Mouse (Mus musculus): ENCODE results near the gene Cldn34b2. TPM values are rescaled to one million over a fixed set of nuclear protein-coding genes. Genes with fewer than 3 reads are reported as not detected.
"Not testable (repeated sequence)": the region's sequence is repeated elsewhere in the genome, so short reads cannot be mapped to it uniquely, and the experiment has no call there.

The Cldn34b2 gene
- not detected in 2 replicates for polyA plus RNA-seq (2015; fragmentation: Nextera tagmentation; extraction: Ambion mirVana)

GRCm38 (mm10) chrX:155128312-155128711 is at the start of gene Cldn34b2:
TSS of gene Cldn34b2 (minus strand) at chrX:155128412.
- not testable (repeated sequence) for H3K27me3 ChIP-seq; H3K9ac ChIP-seq; H3K4me1 ChIP-seq; H3K36me3 ChIP-seq (ENCODE audit: poor library complexity, severe bottlenecking); H3K9me3 ChIP-seq (replicated peaks); ATAC-seq; H3K4me2 ChIP-seq; H3K4me3 ChIP-seq; H3K27ac ChIP-seq
- WGBS, result 80% methylated on average over 3 of the region's 3 CpGs

GRCm38 (mm10) chrX:155177640-155178039 is 49.4 kb upstream of the Cldn34b2 start:
- no peak overlapping the region for H3K27ac ChIP-seq
- no peak for ATAC-seq
- H3K4me3 ChIP-seq, result no peak overlapping the region
- H3K4me1 ChIP-seq, result no peaks in the 10 kb centered on the region
- WGBS, result 78% methylated on average over 2 of the region's 2 CpGs
- no peak overlapping the region for H3K4me2 ChIP-seq
- H3K36me3 ChIP-seq (ENCODE audit: poor library complexity, severe bottlenecking), result no peaks in the 10 kb centered on the region
- no peak overlapping the region for H3K9ac ChIP-seq
- H3K9me3 ChIP-seq (replicated peaks), result no peaks in the 10 kb centered on the region
- no peaks in the 10 kb centered on the region for H3K27me3 ChIP-seq

- Histone ChIP-seq H3K4me1 (no peaks in the 10 kb centered on the region), H3K36me3 (ENCODE audit: poor library complexity, severe bottlenecking) (no peaks in the 10 kb centered on the region), H3K4me3 (no peak overlapping the region), H3K4me2 (no peak overlapping the region), H3K27me3 (no peaks in the 10 kb centered on the region), H3K9me3 (replicated peaks) (no peaks in the 10 kb centered on the region; the same call in 1 of the 2 replicates), H3K9ac (no peak overlapping the region), H3K27ac (no peak overlapping the region)
- no peak for ATAC-seq
- 83% methylated on average over 2 of the region's 2 CpGs for WGBS
These were observed 49.0 kb upstream of the Cldn34b2 start for GRCm38 (mm10) chrX:155177230-155177629.

- H3K4me3 ChIP-seq, result no peak overlapping the region
- H3K27ac ChIP-seq, result no peak overlapping the region
- WGBS, result 85% methylated on average over 4 of the region's 4 CpGs
- no peak overlapping the region for H3K4me2 ChIP-seq
- no peaks in the 10 kb centered on the region for H3K36me3 ChIP-seq (ENCODE audit: poor library complexity, severe bottlenecking)
- no peak overlapping the region for H3K9ac ChIP-seq
- ATAC-seq, result no peak
- no peaks in the 10 kb centered on the region for H3K4me1 ChIP-seq
- H3K27me3 ChIP-seq, result no peaks in the 10 kb centered on the region
- H3K9me3 ChIP-seq (replicated peaks), result no peaks in the 10 kb centered on the region; the same call in 1 of the 2 replicates
These were observed 47.4 kb upstream of the Cldn34b2 start for GRCm38 (mm10) chrX:155175568-155175967.

GRCm38 (mm10) chrX:155172310-155172709 is 44.1 kb upstream of the Cldn34b2 start:
- Histone ChIP-seq H3K9ac (no peak overlapping the region), H3K36me3 (ENCODE audit: poor library complexity, severe bottlenecking) (no peaks in the 10 kb centered on the region), H3K27me3 (no peaks in the 10 kb centered on the region), H3K4me2 (no peak overlapping the region), H3K4me3 (no peak overlapping the region), H3K9me3 (replicated peaks) (no peaks in the 10 kb centered on the region; the same call in 1 of the 2 replicates), H3K4me1 (no peaks in the 10 kb centered on the region), H3K27ac (no peak overlapping the region)
- ATAC-seq, result no peak

GRCm38 (mm10) chrX:155171754-155172153 is 43.5 kb upstream of the Cldn34b2 start:
- WGBS, result 79% methylated on average over 1 of the region's 1 CpGs
- no peaks in the 10 kb centered on the region for H3K27me3 ChIP-seq
- no peaks in the 10 kb centered on the region; the same call in 1 of the 2 replicates for H3K9me3 ChIP-seq (replicated peaks)
- no peaks in the 10 kb centered on the region for H3K36me3 ChIP-seq (ENCODE audit: poor library complexity, severe bottlenecking)
- H3K4me1 ChIP-seq, result no peaks in the 10 kb centered on the region
- H3K27ac ChIP-seq, result no peak overlapping the region
- H3K4me3 ChIP-seq, result no peak overlapping the region
- H3K9ac ChIP-seq, result no peak overlapping the region
- H3K4me2 ChIP-seq, result no peak overlapping the region
- no peak for ATAC-seq

DNA sequence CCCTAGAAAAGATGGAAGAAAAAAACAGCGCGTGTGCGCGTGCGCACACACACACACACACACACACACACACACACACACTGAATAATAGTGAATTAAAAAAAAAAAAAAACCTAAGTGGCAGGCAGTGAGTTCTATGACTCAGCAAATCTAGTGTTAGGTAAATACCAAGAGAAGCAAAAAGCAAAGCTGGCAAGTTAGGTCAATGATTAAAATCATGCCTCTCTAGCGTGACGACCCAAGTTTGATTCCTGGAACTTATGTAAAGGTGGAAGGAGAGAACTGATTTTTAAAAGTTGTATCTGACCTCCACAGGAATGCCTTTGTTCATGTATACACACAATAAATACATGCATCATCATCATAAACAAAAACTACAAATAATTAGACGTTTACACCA is 41.7 kb upstream of the Cldn34b2 start:
- Histone ChIP-seq H3K27me3 (no peaks in the 10 kb centered on the region), H3K4me1 (no peaks in the 10 kb centered on the region), H3K36me3 (ENCODE audit: poor library complexity, severe bottlenecking) (no peaks in the 10 kb centered on the region), H3K4me3 (no peak overlapping the region), H3K4me2 (no peak overlapping the region), H3K9me3 (replicated peaks) (no peaks in the 10 kb centered on the region; the same call in 1 of the 2 replicates), H3K27ac (no peak overlapping the region), H3K9ac (no peak overlapping the region)
- WGBS, result 90% methylated on average over 8 of the region's 8 CpGs
- ATAC-seq, result no peak

DNA sequence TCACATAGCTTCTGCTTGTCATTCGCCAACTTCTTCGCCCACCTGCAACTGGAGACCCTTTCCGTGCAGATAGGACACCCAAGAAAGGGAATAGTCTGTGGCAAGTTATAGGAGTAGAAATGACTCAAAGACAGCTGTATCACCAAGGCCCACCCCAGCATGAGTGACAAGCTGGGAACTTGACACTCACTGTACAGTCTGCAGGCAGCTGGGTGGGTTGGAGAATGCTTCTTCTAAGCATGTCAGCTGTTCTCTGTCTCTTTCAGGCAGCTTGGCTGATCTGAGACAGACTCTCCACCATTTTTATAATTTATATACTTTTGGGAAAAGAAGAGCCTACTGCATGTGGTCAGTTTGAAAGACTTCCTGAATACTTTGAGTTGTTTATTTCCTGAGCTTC is 39.5 kb upstream of the Cldn34b2 start:
- Histone ChIP-seq H3K27ac (no peak overlapping the region), H3K27me3 (no peaks in the 10 kb centered on the region), H3K4me3 (no peak overlapping the region), H3K9ac (no peak overlapping the region), H3K4me1 (no peaks in the 10 kb centered on the region), H3K36me3 (ENCODE audit: poor library complexity, severe bottlenecking) (no peaks in the 10 kb centered on the region), H3K4me2 (no peak overlapping the region), H3K9me3 (replicated peaks) (no peaks in the 10 kb centered on the region; the same call in 1 of the 2 replicates)
- no peak for ATAC-seq
- WGBS, result 94% methylated on average over 3 of the region's 3 CpGs

DNA sequence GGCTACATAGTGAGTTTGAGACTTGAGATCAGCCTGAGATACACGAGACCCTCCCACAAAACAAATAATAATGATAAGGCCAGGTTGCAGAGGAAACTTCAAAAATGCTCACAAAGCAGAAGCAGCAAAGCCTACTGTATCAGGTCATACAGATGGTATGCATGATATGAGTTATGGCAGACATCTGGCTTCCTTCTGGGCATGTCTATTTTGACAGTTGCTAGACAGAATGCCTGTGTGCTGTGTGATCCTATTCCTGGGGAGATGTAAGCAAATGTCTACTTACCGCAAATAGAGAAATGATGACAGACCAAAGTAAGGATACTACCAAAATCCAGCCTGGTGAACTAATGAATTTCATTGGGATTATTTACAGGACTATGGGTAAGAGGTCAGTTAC is 38.1 kb upstream of the Cldn34b2 start:
- H3K36me3 ChIP-seq (ENCODE audit: poor library complexity, severe bottlenecking), result no peaks in the 10 kb centered on the region
- no peak overlapping the region for H3K4me2 ChIP-seq
- no peak overlapping the region for H3K27ac ChIP-seq
- no peak overlapping the region for H3K9ac ChIP-seq
- whole genome bisulfite sequencing, result 76% methylated on average over 2 of the region's 2 CpGs
- no peaks in the 10 kb centered on the region for H3K27me3 ChIP-seq
- no peaks in the 10 kb centered on the region for H3K4me1 ChIP-seq
- H3K9me3 ChIP-seq (replicated peaks), result no peaks in the 10 kb centered on the region
- ATAC-seq, result no peak
- H3K4me3 ChIP-seq, result no peak overlapping the region

GRCm38 (mm10) chrX:155163553-155163952 is 35.3 kb upstream of the Cldn34b2 start:
- no peak overlapping the region for H3K4me3 ChIP-seq
- H3K36me3 ChIP-seq (ENCODE audit: poor library complexity, severe bottlenecking), result no peaks in the 10 kb centered on the region
- no peak overlapping the region for H3K9ac ChIP-seq
- no peak overlapping the region for H3K4me2 ChIP-seq
- H3K27me3 ChIP-seq, result no peaks in the 10 kb centered on the region
- 85% methylated on average over 1 of the region's 1 CpGs for WGBS
- ATAC-seq, result no peak
- no peaks in the 10 kb centered on the region for H3K4me1 ChIP-seq
- no peaks in the 10 kb centered on the region for H3K9me3 ChIP-seq (replicated peaks)
- no peak overlapping the region for H3K27ac ChIP-seq

- 75% methylated on average over 1 of the region's 1 CpGs for WGBS
- H3K4me1 ChIP-seq, result no peaks in the 10 kb centered on the region
- ATAC-seq, result no peak
- H3K36me3 ChIP-seq (ENCODE audit: poor library complexity, severe bottlenecking), result no peaks in the 10 kb centered on the region
- H3K9ac ChIP-seq, result no peak overlapping the region
- H3K4me3 ChIP-seq, result no peak overlapping the region
- no peaks in the 10 kb centered on the region for H3K27me3 ChIP-seq
- no peak overlapping the region for H3K27ac ChIP-seq
- H3K4me2 ChIP-seq, result no peak overlapping the region
- no peaks in the 10 kb centered on the region for H3K9me3 ChIP-seq (replicated peaks)
These were observed 23.7 kb upstream of the Cldn34b2 start for GRCm38 (mm10) chrX:155151868-155152267.

DNA sequence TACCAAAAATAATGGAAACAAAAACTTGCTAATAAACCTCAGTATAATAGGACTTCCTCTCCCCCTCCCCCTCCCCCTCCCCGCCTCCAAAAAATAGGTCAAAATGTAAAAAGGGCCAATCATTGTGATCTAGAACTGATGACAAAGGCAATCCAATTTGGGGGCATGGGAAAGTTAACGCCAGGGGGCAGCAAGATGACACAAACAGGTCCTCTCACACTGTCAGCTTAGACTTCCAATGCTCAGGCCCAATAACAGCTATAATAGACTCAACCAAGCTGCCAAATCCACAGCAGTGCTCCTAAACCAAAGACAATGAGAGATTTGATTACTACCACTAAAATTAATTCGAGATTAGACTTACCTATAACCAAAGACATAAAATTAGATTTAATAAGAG is 16.5 kb upstream of the Cldn34b2 start:
- WGBS, result 24% methylated on average over 3 of the region's 3 CpGs
- Histone ChIP-seq H3K9me3 (replicated peaks) (no peaks in the 10 kb centered on the region), H3K4me1 (no peaks in the 10 kb centered on the region), H3K4me3 (no peak overlapping the region), H3K4me2 (no peak overlapping the region), H3K27ac (no peak overlapping the region), H3K27me3 (no peaks in the 10 kb centered on the region), H3K36me3 (ENCODE audit: poor library complexity, severe bottlenecking) (no peaks in the 10 kb centered on the region), H3K9ac (no peak overlapping the region)
- no peak for ATAC-seq

DNA sequence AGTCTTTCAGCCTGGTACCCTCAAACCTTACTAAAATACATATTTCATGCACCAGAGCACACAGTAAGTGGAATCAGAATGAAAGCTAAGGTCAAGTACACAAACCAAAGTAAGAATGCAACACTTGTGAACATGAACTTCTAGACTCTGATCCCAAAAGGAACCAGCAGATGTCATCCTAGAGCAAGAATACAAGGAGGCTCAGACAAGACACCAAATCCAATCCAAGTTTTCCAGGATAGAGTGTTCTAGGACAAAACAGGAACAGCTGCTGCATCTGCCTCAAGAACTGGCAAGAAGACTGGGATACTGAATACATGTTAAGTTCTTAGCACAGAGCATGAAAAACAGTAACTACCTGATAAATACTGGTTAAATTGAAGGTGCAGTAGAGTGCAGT is 30.2 kb downstream of the Cldn34b2 start:
- no peak overlapping the region for H3K27ac ChIP-seq
- no peaks in the 10 kb centered on the region for H3K9me3 ChIP-seq (replicated peaks)
- H3K4me3 ChIP-seq, result no peak overlapping the region
- H3K4me1 ChIP-seq, result no peaks in the 10 kb centered on the region
- H3K4me2 ChIP-seq, result no peak overlapping the region
- no peak overlapping the region for H3K9ac ChIP-seq
- no peak for ATAC-seq
- no peaks in the 10 kb centered on the region for H3K27me3 ChIP-seq
- no peaks in the 10 kb centered on the region for H3K36me3 ChIP-seq (ENCODE audit: poor library complexity, severe bottlenecking)
